Mouse (Mus musculus): Measurements from ENCODE around the gene Selp. TPM values are rescaled to one million over a fixed set of nuclear protein-coding genes. Genes with fewer than 3 reads are reported as not detected.

Gene Selp
- total RNA-seq, 2 experiments from 2014 or later, result 1.3 to 1.4 TPM

DNA sequence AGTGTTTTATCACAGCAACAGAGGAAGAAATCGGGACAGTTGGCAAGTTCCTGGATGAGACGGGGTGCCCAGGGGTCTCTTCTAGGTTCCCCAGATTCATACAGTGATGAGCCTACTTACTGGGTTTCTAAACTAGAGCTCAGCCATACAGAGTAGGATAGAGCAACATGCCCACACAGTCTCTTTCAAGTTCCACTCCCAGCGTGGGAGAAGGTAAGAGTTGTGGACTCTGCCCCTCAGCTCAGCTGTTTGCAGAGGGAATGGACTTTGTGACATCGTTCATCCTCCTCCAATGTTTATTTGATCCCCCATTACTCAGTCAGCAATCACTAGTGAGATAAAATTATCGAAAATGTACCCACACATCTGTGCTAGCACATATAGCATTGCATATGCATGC is 47.7 kb downstream of the Selp start:
- intact Hi-C loops (cut with DNase I), result no loop called here
- DNase-seq (ENCODE audit: low spot score), result no peak

DNA sequence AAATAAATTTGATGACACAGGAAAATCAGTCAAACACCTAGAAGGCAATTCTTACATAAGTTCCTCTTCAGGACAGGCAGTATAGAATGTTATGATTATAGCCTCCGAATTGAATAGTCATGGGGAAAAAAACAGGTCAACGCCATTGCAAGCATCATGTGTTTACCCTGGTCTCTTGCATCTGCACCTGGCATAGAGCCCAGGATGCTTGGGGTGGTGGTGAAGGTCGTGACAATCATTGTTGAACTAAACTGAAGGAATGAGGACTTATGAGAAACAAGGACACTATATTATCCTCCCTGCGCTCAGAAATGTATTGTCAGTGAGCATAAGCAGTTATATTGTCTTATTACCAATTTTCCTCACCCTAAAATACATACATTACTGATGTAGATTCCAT is 53.8 kb downstream of the Selp start:
- intact Hi-C loops (cut with DNase I), result no loop called here
- no peak for DNase-seq (ENCODE audit: low spot score)

DNA sequence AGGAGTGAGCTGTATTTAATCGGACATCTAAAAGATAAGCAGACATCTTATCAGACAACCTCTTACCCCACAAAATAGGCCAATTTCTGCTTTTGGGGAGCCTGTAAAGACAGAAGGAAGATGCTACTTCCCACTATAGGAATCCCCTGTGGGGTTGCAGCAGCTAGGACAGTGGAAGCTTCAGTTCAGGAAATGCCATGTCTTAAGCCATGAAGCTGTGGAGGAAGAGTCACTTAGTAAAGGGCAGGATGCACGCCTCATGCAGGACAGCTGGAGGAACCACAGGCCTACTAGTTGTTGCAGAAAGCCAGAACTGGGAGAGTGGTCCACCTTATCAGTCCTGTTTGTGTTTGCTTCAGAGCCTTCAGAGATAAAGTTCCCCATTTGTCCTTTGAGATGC is 55.4 kb downstream of the Selp start:
- no peak for DNase-seq (ENCODE audit: low spot score)
- intact Hi-C loops (cut with DNase I), result no loop called here

DNA sequence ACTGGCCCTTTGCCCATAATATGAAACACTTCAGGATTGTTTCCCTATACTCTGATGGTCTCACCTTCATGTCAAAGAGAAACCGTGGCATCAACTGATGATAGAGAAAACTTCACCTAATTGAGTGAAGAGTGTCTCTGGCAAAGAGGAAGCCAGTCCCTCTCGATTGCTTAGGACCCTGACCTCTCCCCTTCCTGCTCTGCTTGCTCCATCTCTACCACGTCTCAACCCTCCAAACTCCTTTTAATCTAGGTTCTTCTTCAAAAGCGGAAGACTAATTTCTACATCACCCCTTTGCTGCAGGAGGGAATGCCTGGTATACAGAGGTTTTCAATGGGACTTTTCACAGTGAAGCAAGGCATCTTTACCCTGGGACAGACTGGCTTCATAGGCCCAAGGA is 58.1 kb downstream of the Selp start:
- intact Hi-C loops (cut with DNase I), result no loop called here
- DNase-seq (ENCODE audit: low spot score), result no peak

DNA sequence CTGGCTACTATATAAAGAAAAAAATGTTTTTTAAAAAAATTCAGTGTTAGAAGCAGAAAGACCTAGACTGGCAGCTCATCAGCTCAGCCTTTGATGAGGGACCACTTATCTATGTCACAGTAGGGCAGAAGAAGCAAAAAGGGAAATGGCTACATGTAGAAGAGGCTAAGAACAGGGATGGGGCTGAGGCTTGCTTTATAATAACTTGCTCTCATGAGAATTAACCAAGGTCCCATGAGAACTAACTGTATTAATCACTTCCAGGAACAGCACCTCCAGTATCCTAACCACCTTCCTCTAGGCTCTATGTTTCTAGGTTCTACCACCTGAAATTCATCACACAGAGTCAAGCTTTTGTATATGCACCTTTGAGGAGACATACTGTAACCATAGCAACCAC is 61.8 kb downstream of the Selp start:
- intact Hi-C loops (cut with DNase I), result no loop called here
- no peak for DNase-seq (ENCODE audit: low spot score)

DNA sequence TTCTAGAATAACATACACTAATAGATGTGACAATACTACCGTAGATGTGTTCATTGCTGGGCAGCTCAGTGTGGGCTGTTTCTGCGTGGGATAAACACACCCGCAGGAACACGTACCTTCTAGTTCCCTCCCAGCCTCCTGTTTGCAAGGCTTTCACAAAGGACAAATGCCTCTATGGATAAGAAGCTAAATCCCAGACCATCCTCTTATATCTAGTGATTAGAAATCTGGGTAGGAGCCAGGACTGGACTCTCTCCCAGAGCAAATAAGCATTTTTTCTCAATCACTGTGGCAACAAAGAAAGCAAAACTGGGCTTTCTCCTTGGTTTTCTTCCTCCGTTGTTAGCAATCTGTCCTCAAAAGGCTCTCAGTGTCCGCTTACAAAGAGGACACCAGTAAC is 63.4 kb downstream of the Selp start:
- DNase-seq (ENCODE audit: low spot score), result no peak
- intact Hi-C loops (cut with DNase I), result no loop called here

DNA sequence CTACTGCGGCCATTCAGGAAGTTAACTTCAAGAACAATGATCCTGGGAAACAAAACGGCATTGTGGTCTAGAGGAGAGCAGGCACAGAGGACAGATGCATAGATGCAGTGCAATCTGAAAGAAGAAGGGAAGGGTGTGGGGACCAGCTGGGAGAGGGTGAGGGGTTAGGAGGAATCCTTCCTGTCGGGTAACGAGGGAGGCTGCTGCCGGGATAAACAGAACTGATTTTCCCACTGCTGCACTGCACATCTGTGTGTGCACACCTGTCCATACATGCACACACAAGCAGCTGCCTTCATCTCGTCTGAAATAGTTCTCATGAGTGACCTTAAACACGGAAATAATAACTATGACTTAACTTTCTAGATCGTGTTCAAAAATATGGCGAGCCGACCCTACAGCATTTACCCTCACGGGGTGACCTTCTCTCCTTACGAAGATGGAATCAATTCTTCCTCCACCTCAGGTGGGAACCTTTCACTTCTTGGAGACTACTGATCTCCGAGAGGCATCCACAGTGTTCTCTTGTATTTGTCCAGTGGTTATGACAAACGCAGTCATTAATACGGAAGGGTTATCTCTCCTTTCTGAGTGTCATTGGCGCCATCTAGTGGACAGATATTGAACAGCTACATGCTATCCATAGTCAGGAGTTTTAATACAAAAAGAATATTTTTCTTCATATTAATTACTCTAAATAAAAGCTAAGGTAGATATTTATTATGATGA is 69.2 kb downstream of the Selp start:
- DNase-seq (ENCODE audit: low spot score), result no peak
- intact Hi-C loops (cut with DNase I), result loop anchor here (5.0 kb wide), 1 partner anchor 177 kb away; no protein-coding TSS in a partner anchor

DNA sequence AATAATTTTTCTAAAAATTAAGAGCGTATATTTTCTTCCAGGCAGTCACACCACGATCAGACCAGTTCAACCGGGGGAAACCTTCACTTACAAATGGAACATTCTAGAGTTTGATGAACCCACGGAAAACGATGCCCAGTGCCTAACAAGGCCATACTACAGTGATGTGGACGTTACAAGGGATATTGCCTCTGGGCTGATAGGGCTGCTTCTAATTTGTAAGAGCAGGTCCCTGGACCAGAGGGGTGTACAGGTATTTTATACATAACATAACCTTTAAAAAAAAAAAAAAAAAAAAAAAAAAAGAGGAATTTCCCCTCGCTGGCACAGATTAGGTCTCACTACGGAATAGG is 69.8 kb downstream of the Selp start:
- intact Hi-C loops (cut with DNase I), result loop anchor here (5.0 kb wide), 1 partner anchor 178 kb away; no protein-coding TSS in a partner anchor
- DNase-seq (ENCODE audit: low spot score), result no peak

DNA sequence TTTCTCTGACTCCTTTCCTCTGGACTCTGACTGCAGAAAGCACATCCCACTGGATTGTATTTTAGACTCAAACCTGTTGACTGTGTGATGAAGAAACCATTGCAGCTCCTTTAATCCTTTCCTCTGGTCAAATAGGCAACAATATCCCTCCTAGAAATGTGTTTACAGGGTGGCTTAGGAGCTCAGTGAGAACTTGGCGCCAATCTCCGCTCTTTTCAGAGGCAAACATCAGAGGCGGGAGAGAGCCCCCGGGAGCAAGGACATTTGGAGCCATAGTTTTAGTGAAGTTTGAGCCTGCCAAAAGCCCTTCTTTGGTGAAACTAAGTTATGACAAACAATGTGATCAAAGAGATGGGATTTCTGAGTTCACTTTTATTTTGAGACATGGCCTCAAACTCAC is 70.3 kb downstream of the Selp start:
- intact Hi-C loops (cut with DNase I), result no loop called here
- DNase-seq (ENCODE audit: low spot score), result no peak

DNA sequence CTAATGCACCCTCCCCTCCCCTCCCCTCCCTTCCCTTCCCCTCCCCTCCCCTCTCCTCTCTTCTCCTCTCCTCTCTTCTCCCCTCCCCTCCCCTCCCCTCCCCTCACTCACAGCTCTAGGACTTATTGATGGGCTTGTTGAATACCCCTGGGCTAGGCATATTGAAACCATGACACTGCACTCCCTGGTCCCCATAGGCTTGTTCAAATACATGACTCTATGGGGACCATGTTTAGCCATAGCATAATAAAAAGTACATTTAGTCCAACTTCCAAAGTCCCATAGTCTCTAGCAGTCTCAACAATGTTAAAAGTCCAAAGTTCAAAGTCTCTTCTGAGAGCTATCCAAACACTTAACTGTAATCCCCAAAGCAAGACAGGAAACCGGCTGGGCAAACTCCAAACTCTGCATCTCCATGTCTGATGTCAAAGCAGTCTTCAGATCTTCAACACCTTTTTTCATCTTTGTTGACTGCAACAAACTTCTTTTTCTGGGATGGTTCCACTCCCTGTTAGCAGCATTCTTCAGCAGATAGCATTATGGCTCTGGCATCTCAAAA is 72.0 kb downstream of the Selp start:
- no peak for DNase-seq (ENCODE audit: low spot score)

DNA sequence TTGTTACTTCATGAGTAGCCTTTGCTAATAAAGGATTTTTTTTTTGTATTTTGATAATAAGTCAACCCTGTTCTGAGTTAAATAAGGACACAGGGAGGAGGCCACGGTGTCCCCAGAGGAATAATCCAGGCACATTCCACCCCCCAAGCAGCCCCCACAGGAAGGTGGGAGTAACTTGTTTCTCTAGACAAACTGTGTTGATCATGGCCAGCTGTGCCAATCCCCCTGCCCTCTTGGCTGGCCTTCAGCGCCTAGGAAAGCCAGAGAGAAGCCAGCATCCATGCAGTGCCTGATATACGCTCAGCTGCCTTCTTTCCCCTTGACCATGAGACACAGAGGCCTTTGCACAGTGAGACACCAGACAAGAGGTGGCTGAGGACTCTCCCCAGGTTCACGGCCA is 84.5 kb downstream of the Selp start:
- DNase-seq (ENCODE audit: low spot score), result no peak
- intact Hi-C loops (cut with DNase I), result no loop called here

More for the DNA sequence above, 72.0 kb downstream of the Selp start:
- intact Hi-C loops (cut with DNase I), result no loop called here

Other genes starting within 250 kb of the Selp start
- gene Scyl3, start 186.2 kb upstream of the Selp start, total RNA-seq (2021), result 1 to 10 TPM; 5.1 to 5.6 TPM
- under 1 TPM; 0.62 to 0.81 TPM for gene BC055324, start 120.5 kb upstream of the Selp start, total RNA-seq (2021)
- 1 to 10 TPM; 3.6 to 4.1 TPM for gene Mettl18, start 120.4 kb upstream of the Selp start, total RNA-seq (2021)
- under 1 TPM; 0.78 to 0.83 TPM for gene Sele, start 67.0 kb upstream of the Selp start, total RNA-seq (2021)
- 1 to 10 TPM in 1 of 2 experiments, under 1 TPM in 1; 0.94 to 1.6 TPM for gene Sell, start 53.3 kb upstream of the Selp start, total RNA-seq (2021)
- 1 to 10 TPM; 1.6 to 1.9 TPM for gene F5, start 36.6 kb downstream of the Selp start, total RNA-seq (2021)
- 1 to 10 TPM; 7.0 to 7.2 TPM for gene Slc19a2, start 133.8 kb downstream of the Selp start, total RNA-seq (2021)
- 1 to 10 TPM; 6.3 to 7.2 TPM for gene Ccdc181, start 160.3 kb downstream of the Selp start, total RNA-seq (2021)
- 1 to 10 TPM; 4.0 TPM for gene Nme7, start 188.9 kb downstream of the Selp start, total RNA-seq (2021)
- 10 to 100 TPM; 23.6 to 24.6 TPM for gene Blzf1, start 192.2 kb downstream of the Selp start, total RNA-seq (2021)